Mouse (Mus musculus): ENCODE results near the gene Gm20403.
"Not testable (repeated sequence)": the region's sequence is repeated elsewhere in the genome, so short reads cannot be mapped to it uniquely, and the experiment has no call there.

The Gm20403 gene

DNA sequence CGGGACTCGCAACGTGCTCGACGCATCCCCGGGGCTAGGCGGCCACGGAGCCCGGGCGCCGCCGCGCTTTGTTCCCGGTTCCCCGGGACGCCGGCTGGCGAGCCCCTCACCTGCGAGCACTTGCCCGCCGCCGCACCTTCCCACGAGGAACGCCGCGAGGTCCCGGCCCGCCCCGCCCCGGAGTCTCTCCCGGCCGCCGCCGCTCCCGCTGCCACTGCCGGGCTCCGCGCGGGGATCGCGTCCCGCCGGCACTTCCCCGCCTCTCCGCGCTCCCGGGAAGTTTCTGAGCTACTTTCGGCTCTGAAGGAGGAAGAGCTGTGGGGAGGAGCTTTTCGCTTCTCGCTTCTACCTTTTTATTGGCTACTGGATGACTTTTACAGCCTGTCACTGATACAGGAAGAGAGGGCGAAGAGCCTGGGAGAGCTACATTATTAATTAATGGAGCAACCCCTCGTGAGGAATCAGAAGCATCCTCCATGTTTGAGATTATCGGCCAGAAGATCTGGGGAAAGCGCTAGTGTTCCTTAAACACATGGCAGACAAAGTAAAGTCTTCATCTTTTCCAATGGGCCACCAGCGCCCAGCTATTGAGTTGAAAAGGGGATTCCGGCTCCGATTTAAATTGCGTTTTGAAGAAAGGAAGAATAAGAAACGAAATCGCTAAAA lies at the start of gene Gm20403:
TSS of gene Gm20403 (minus strand) at position 478 of the 666 bp plus-strand sequence.
- DNase-seq (ENCODE audit: extremely low spot score, low spot score), result peak; percentile 77

DNA sequence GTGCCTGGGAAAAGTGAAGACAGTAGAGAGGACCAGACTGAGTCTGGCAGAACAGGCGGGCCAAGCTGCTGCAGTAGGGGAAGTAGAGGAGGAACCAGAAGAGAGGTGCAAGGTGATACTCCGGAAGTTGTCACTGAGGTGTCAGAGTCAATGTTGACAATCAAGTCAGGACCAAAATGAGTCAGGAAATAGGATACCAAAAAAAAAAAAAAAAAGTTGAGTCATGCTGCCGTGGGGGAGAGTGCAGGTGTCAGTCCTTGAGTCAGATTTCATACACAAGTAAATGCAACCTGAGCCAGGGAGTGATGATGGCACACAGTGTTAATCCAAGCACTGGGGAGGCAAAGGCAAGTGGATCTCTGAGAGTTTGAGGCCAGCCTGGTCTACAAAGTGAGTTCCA lies 40.8 kb upstream of the Gm20403 start:
- no peak for DNase-seq (ENCODE audit: extremely low spot score, low spot score)

DNA sequence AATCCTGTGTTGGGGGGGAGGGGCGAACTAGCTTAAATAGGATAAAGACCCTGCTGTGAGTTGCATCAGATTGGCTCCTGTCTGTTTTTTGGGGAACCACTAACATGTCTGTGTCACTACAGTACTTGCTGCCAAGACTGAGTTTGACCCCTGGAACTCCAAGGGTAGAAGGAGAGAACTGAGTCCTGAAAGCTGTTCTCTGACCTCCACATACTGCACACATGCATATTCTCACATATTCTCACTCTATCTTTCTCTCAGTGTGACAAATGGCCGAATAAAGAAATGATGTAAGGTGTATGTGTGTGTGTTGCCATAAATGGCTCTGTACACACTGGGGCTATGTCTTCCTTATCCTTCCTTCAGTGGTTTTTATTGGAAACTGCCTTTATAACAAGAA lies 37.0 kb upstream of the Gm20403 start:
- DNase-seq (ENCODE audit: extremely low spot score, low spot score), result no peak

DNA sequence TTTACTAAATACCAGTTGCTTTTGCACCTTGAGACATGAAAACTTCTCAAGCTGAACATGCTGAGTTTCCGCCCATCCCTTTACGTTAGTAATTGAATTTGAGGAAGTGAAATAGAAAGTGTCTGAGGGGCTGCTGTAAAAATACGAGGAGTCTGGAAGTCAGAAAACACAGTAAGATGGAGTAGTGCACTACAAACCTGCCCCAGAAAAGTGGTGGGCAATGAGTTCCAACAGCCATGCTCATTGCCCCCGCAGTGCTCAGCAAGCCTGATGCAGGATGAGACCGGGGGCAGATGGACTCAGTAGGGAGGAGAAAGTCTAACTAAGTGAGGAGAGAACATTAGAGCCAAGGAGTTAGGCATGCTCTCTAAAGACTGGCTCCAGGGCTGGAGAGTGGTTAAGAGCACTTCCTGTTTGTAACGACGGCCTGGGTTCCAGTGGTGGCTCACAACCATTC lies 33.1 kb upstream of the Gm20403 start:
- DNase-seq (ENCODE audit: extremely low spot score, low spot score), result no peak

DNA sequence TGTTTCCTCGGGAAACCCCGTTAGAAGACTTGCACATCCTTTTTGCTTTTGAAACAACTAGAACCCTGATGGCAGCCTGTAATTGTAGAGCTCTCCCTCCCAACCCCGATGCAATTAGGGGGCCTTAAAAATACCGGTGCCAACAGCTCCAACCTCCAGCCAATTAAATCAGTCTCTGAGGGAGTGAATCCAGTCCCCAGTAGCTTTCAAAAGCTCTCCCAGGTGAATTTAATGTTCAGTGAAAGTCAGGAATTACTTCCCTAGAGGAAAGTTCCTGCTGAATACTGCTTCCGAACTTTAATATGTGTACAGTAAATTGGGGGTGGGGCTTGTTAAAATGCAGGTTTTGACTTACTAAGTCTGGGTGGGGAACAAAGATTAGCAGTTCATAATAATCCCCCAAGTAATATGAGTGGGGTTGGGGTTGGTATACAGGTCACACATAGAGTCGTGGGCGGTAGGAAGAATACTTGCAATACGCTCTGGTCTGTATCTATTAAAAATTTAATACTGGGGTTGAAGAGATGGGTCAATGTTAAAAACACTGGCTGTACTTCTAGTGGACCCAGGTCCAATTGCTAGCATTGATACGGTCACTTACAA lies 30.9 kb upstream of the Gm20403 start:
- DNase-seq (ENCODE audit: extremely low spot score, low spot score), result no peak

DNA sequence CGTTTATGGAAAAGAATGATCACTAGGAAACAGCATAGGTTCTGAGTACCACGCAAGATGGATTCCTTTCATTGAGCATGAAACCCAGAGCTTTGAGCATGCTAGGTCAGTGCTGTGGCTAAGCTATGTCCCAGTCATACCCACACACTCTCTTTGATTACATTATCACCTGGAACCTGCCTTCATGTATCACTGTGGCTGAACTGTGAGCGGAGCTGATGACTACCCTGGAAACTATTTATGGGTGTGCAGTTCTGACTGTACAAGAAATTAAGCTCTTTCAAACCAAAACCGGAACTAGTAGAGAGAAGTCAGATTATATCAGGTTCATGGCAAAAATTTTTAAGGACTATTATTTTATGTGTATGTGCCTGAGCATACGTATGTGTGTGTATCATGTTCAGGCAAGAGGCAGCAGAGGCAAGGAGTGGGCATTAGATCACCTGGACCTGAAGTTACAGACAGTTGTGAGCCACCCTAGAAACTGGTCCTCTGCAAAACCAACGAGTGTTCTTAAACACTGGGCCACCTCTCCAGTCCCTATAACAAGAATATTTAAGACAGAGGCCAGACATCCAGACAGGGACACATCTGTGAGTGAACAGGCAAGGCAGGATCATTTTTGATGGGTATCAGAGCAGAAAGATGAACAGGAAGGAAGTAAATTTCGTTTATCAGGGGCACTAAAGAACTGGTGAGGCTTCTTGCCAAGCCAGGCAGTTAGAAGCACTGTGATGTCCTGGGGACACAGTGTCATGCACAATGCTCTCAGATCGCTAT lies 30.2 kb upstream of the Gm20403 start:
- no peak for DNase-seq (ENCODE audit: extremely low spot score, low spot score)

DNA sequence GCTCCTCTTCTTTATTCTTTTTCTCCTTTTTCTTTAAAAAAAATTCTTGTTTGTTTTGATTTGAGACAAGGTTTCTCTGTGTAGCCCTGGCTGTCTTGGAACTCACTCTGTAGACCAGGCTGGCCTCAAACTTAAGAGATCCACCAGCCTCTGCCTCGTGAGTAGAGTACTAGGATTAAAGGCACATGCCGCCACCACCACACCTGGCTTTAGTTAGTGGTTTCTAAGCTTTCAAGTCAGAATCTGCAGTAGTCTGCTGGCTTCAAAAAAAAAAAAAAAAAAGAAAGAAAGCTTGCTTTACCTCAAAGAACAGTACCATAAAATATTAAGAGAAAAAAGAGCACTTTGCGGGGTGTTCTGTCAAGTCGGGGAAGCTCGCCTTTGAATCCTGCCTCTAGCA lies 29.1 kb upstream of the Gm20403 start:
- DNase-seq (ENCODE audit: extremely low spot score, low spot score), result no peak

DNA sequence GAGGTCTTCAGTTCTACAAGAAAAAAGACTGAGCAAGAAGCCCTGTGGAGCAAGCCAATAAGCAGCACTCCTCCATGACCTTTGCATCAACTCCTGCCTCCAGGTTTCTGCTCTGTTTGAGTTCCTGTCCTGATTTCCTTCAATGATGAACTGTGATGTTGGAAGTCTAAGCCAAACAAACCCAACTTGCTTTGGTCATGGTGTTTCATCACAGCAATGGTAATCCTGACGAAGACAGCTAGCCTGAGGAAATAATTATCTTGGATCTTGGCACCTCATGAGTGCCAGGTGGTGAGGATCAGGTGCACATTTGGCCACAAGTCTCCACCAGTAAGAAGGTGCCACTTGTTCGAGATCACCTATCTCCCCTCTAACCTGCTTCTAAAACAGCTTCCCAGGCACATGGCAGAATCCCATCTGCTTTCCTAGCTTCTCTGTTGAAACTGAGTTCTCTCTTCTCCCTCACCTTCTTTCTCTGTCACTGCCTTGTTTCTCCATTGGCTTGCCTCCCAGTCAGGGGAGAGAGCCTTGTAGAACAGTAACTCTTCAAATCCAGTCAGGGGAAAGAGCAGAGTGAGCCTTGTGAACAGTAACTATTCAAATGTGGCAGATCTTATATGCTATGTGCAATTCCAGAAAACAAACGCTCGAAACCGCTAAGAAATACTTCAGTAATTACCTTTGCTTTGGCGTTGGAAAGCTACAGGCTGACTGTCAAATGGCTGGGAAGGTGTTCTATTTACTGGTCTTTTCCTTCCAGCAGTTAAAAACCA lies 27.5 kb upstream of the Gm20403 start, which contains the start of gene Baz1a:
TSS of gene Baz1a (minus strand) at position 723 of the 773 bp plus-strand sequence.
- DNase-seq (ENCODE audit: extremely low spot score, low spot score), result no peak

DNA sequence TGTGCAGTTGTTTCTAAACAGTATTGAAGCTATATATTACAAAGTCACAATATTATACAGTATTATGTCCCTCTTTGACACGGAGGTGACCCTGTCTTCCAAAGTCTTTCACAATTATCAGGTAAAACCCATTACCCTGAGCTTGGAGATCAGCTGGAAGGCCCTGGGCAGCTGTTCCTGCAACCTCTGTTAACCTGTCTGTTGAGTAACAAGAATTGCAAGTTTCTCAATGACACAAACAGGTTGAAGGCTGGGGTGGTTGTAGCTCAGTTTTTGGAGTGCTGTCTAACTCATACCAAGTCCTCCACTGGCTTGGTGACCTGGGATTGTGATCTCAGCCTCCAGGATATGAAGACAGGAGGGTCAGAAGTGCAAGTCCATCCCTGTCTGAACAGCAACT lies 26.7 kb upstream of the Gm20403 start:
- DNase-seq (ENCODE audit: extremely low spot score, low spot score), result no peak

DNA sequence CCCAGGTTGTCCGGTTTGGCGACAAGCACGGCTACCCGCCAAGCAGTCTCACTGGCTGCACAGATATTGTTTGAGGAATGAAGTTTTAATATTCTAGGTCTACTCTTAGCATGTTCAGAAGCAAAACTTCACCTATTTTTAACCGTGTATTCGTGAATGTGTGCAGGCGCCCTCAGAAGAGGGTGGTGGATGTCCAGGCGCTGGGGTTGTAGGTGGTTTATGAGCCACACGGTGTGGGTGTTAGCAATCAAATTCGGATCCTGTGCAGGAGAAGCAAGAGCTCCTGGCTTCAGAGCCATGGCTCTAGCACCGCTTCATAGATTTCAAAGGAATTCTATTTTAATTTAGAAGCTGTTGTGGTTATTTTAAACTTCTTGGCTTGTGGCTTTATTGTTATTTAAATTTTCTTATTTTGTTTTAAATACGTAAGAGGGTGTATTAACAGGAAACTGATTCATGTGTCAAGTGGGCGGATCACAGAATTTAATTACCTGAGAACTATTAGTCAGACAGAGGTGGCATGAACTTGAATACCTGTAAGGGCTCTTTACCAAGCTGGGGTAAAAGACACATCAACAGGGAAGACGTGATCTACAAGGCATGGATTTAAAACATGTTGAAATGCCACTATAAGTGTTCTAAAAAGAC lies 21.2 kb upstream of the Gm20403 start:
- no peak for DNase-seq (ENCODE audit: extremely low spot score, low spot score)

DNA sequence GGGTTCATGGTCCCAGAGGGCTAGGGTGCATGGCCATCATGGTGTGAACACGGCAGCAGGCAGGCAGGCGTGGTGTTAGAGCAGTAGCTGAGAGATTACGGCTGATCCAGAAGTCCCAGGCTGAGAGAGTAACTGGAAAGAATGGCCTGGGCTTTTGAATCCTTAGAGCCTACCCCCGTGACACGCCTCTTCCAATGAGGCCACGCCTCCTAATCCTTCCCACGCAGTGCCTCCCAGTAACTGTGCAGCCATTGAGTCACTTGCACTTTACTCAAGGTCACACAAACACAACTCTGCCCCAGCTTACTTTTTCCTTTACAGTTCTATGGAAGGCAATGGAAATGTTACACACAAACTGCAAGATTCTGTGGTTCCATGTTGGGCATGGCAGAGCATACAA lies 19.7 kb upstream of the Gm20403 start:
- DNase-seq (ENCODE audit: extremely low spot score, low spot score), result no peak

DNA sequence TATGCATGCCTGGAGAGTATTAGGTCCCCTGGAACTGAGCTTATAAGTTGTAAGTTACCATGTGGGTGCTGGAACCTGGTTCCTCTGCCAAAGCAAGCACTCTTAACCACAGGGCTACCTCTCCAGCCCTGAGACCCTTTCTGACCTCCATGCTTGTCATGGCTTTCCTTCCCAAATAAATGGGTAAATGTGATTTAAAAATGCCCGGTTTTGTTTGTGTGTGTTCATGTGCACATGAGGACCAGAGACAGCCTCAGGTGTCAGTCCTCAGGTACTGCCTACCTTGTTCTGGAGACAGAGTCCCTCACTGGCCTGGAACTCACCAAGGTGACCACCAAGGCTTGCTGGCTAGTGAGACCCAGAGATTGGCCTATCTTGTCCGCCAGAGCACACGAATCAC lies 18.1 kb upstream of the Gm20403 start:
- no peak for DNase-seq (ENCODE audit: extremely low spot score, low spot score)

DNA sequence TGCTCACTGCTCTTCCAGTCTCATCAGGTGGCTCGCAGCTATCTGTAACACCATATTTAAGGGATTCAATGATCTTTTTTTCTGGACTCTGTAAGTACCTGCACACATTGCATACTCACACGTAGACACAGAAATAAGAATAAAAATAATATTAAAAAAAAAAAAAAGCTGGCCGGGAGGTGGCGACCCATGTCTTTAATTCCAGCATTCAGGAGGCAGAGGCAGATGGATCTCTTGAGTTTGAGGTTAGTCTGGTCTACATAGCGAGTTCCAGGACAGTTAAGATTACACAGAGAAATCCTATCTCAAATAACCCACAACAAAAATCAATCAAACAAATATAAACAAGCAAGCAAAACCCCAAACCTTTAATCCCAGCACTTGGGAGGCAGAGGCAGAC lies 17.5 kb upstream of the Gm20403 start:
- no peak for DNase-seq (ENCODE audit: extremely low spot score, low spot score)

DNA sequence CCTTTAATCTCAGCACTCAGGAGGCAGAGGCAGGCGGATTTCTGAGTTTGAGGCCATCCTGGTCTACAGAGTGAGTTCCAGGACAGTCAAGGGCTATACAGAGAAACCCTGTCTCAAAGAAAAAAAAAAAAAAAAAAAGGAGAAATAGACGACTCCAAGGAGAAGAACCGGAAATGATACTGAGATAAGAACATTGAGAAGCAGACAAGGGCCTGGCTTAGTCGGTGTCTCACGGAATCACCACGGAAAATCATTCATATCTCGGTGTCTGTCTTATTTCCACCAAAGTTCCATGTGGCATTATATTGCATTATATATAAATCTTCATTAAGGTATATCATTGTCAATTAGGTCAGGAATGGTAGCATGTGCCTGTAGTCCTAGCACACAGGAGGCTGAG lies 16.2 kb upstream of the Gm20403 start:
- DNase-seq (ENCODE audit: extremely low spot score, low spot score), result not testable (repeated sequence)

DNA sequence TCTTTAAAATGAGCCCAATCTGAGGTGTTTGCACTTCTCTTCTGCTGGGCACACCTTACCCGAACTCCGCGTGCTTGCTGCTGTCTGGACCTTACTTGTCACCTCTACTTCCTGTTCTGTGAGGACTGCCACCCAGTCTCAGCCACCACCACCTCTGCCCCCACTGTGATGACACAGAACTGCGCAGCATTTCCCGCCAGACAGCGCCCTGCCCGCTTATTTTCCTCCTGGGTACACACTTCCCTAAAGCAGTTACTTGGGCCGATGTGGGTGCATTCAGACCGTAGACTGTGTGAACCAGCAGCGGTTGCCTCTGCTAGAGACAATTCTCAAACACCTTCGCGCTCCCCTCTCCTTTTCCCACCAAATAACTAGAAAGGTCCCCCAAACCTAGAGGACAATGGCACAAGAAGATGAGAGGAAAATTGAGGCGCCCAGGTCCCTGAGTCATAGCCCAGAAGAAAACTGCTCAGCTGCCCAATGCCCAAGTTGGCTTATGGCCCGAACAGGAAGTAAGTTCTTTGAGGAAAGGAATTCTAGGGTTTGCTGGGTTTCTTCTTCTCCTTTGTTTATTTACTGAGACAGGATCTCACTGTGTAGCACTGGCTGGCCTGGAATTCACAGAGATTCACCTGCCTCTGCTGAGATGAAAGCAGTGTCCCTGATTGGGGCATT lies 12.8 kb upstream of the Gm20403 start:
- no peak for DNase-seq (ENCODE audit: extremely low spot score, low spot score)

DNA sequence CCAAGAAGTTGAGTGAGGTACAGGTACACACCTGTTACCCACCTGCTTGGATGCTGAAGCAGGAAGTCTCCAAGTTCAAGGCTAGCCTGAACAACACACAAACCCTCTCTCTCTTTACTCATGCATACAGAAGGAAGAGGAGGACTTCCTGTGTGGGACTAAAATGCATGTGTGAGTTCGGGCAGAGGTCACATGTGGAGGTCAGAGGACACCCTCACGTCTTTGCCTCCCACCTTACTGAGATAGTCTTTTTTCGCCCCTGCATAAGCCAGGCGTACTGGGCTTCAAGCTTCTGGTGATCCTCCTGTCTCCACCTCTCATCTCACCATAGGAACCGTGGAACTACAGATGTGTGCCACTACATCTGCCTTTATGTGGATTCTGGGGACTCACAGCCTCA lies 12.1 kb upstream of the Gm20403 start:
- DNase-seq (ENCODE audit: extremely low spot score, low spot score), result no peak

DNA sequence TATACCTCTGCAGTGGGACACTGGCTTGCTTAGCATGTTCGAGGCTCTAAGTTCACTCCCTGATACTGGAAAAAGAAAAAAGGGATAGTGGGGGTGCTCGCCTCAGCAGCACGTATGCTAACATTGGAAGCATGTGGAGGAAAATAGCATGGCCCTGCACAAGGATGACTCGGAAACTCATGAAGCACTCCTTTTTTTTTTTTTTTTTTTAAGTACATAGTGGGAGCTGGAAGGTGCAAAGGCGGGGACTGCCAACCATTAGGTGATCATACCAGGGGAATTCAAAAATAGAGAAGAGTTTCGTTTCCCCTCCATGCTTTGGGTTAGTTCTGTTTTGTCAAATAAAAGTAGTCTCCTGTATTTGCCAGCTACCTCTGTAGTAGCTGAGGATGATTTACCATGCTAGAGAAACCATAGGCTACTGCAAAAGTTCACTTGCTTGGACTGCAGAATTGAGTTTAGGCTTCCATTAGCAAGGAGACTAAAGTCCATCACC lies 10.7 kb upstream of the Gm20403 start:
- DNase-seq (ENCODE audit: extremely low spot score, low spot score), result no peak

DNA sequence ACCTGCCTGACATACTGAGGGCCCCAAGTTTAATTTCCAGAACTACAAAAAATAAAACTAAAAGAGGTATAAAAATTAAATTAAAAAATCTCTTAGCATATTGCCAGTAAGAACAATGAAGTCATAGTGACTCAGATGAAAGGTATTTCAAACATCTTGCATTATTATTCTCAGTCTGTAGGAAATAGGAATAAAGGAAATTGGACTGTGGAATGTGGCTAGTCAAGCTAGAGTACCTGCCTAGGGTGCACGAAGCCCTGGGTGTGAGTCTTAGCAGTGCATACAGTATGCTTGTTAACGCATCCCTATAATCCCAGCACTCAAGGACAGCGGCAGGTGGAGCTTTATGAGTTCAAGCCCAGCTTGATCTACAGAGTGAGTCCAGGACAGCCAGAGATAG lies 9.6 kb upstream of the Gm20403 start:
- DNase-seq (ENCODE audit: extremely low spot score, low spot score), result no peak

DNA sequence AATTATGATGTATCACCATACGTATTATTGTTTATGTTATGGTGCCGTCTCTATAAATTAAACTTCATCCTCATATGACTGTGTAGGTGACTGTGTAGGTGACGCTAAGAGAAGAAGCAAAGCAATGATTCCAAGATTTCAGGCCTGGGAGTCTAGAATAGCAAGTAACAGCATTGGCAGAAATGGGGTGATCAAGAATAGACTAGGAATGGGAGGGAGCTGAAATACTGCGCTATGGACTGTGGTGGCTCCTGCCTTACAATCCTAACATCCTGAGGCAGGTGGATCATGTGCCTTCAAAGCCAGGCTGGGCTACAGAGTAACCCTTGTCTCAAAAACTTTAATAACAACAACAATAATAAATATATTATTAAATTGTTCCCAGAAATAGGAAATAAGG lies 8.1 kb upstream of the Gm20403 start:
- no peak for DNase-seq (ENCODE audit: extremely low spot score, low spot score)

DNA sequence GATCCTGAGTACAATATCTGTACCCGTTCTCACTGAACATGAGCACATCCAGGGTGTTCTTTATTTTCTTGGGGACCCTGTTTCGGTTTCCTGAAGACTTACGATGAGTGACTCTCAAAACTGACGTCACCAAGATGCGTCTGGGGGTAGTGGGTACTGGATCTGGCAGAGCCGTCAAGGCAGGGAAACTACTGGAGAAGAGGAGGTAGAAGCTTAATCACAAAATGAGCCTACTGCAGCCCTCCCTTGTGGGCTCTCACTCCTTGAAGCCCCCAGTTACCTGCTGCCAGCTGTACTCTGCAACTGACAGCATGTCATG lies 7.7 kb upstream of the Gm20403 start:
- DNase-seq (ENCODE audit: extremely low spot score, low spot score), result no peak
